Mouse (Mus musculus) liver, postnatal 0 days (tissue): ENCODE data around the gene Otud4. TPM values are rescaled to one million over a fixed set of nuclear protein-coding genes. Genes with fewer than 3 reads are reported as not detected.
A peak's percentile ranks its signal among the peaks of the same experiment; 100 is the strongest.

Experiments used
- ATAC-seq: fragments of 200-750 bp; cut with Nextera tagmentation; 2 replicates; pipeline ENCODE4 v1.8.0; 2017; ENCODE audit warnings: mild to moderate bottlenecking, moderate library complexity
- DNase-seq: peaks from one replicate; pipeline ENCODE4 v3.0.0-alpha.2; 2016
- H3K27ac ChIP-seq: fragments of 300-500 bp; sonication (generic); 2 replicates; pipeline ENCODE4 v1.5.1; 2014; ENCODE audit warnings: antibody characterized with exemption, moderate library complexity, mild to moderate bottlenecking, low read depth
- H3K27me3 ChIP-seq: fragments of 300-500 bp; sonication (generic); 2 replicates; pipeline ENCODE4 v1.6.1; 2014; ENCODE audit warnings: low read length, control low read depth, mixed read lengths; ENCODE audit not compliant: insufficient read depth
- H3K36me3 ChIP-seq: fragments of 300-500 bp; sonication (generic); replicated peaks from 2 replicates; pipeline ENCODE4 v1.6.1; 2014; ENCODE audit warnings: mild to moderate bottlenecking, control low read depth, low read length, moderate library complexity, mixed read lengths; ENCODE audit not compliant: insufficient read depth
- H3K4me1 ChIP-seq: fragments of 300-500 bp; sonication (generic); 2 replicates; pipeline ENCODE4 v1.6.1; 2014; ENCODE audit warnings: antibody characterized with exemption, mild to moderate bottlenecking, control low read depth; ENCODE audit not compliant: insufficient read depth
- H3K4me2 ChIP-seq: fragments of 300-500 bp; sonication (generic); 2 replicates; pipeline ENCODE4 v1.6.1; 2014; ENCODE audit warnings: low read depth, mild to moderate bottlenecking, low read length, moderate library complexity, mixed read lengths
- H3K4me3 ChIP-seq: fragments of 300-500 bp; sonication (generic); 2 replicates; pipeline ENCODE4 v1.5.1; 2014; ENCODE audit warnings: low read depth, low read length
- H3K9ac ChIP-seq: fragments of 300-500 bp; sonication (generic); replicated peaks from 2 replicates; pipeline ENCODE4 v1.6.1; 2014; ENCODE audit warnings: mild to moderate bottlenecking, moderate library complexity
- H3K9me3 ChIP-seq: fragments of 300-500 bp; sonication (generic); 2 replicates; pipeline ENCODE4 v1.6.1; 2016; ENCODE audit warnings: mild to moderate bottlenecking, control low read depth, low read length, mixed read lengths
- CTCF ChIP-seq: sonication (generic); IDR thresholded peaks from 2 replicates; pipeline ENCODE4 v1.5.1; 2016; ENCODE audit warnings: antibody characterized with exemption, low read depth
- EP300 ChIP-seq: IDR thresholded peaks from 2 replicates; pipeline ENCODE4 v1.6.1; 2016; ENCODE audit warnings: antibody characterized with exemption, low read depth, mild to moderate bottlenecking
- WGBS: fragments of 180-500 bp; shearing (Covaris S2); extraction: QIAGEN DNeasy Blood & Tissue Kit; methylation state at CpG from one replicate; pipeline ENCODE4 v1.1.7; 2014; ENCODE audit not compliant: insufficient replicate concordance; 5-methylcytosine and 5-hydroxymethylcytosine counted together
- polyA plus RNA-seq: library from polyadenylated mRNA; unstranded; fragments of >200 nt; fragmentation: Nextera tagmentation; extraction: Ambion mirVana; gene quantifications from 2 replicates; pipeline ENCODE4 v1.2.1, GENCODE M21; 2015

The Otud4 gene
- polyA plus RNA-seq, 1 experiment from 2014 or later, result 5.1 TPM

- H3K9me3 ChIP-seq, result no peaks in the 10 kb centered on the region
- H3K4me2 ChIP-seq, result peak overlapping the region; percentile 82
- peaks cover 8% of the 10 kb centered on the region for H3K36me3 ChIP-seq
- H3K27ac ChIP-seq, result no peak overlapping the region
- H3K27me3 ChIP-seq, result no peaks in the 10 kb centered on the region
- no peak for TF ChIP-seq EP300
- TF ChIP-seq CTCF, result no peak
- WGBS, result 45% methylated on average over 6 of the region's 6 CpGs
- ATAC-seq (no peak), DNase-seq (no peak)
- H3K4me3 ChIP-seq, result no peak overlapping the region
- H3K4me1 ChIP-seq, result peaks cover 8% of the 10 kb centered on the region
- H3K9ac ChIP-seq, result no peak overlapping the region
Observed at GRCm38 (mm10) chr8:79712676-79713075, 73.3 kb downstream of the Otud4 start.

GRCm38 (mm10) chr8:79721537-79721936 lies 82.1 kb downstream of the Otud4 start:
- Histone ChIP-seq H3K9ac (no peak overlapping the region), H3K27ac (no peak overlapping the region), H3K36me3 (peaks cover 24% of the 10 kb centered on the region), H3K4me3 (no peak overlapping the region), H3K4me1 (no peaks in the 10 kb centered on the region), H3K9me3 (no peaks in the 10 kb centered on the region), H3K27me3 (no peaks in the 10 kb centered on the region), H3K4me2 (no peak overlapping the region)
- TF ChIP-seq EP300, result no peak
- TF ChIP-seq CTCF, result no peak
- no peak for DNase-seq
- ATAC-seq, result no peak

- no peak for ATAC-seq
- peaks cover 20% of the 10 kb centered on the region for H3K36me3 ChIP-seq
- no peaks in the 10 kb centered on the region for H3K27me3 ChIP-seq
- no peak overlapping the region for H3K4me3 ChIP-seq
- no peak overlapping the region for H3K4me2 ChIP-seq
- no peak overlapping the region for H3K27ac ChIP-seq
- no peaks in the 10 kb centered on the region for H3K9me3 ChIP-seq
- TF ChIP-seq EP300, result no peak
- no peak overlapping the region for H3K9ac ChIP-seq
- no peaks in the 10 kb centered on the region for H3K4me1 ChIP-seq
- DNase-seq, result no peak
Observed at GRCm38 (mm10) chr8:79723308-79723707, 83.9 kb downstream of the Otud4 start.

- Histone ChIP-seq H3K27ac (no peak overlapping the region), H3K4me1 (no peaks in the 10 kb centered on the region), H3K4me3 (no peak overlapping the region), H3K36me3 (peaks cover 22% of the 10 kb centered on the region), H3K4me2 (no peak overlapping the region), H3K27me3 (no peaks in the 10 kb centered on the region), H3K9me3 (no peaks in the 10 kb centered on the region), H3K9ac (no peak overlapping the region)
- DNase-seq (no peak), ATAC-seq (no peak)
- TF ChIP-seq CTCF, result no peak
- TF ChIP-seq EP300, result no peak
- WGBS, result 51% methylated on average over 3 of the region's 3 CpGs
Observed at GRCm38 (mm10) chr8:79724589-79724988, 85.2 kb downstream of the Otud4 start.

Other genes with a start within 250 kb of the Otud4 start
- gene Smad1, start 240.1 kb upstream of the Otud4 start, polyA plus RNA-seq, result 8.0 and 9.6 TPM in 2 replicates
- 25.6 and 29.6 TPM in 2 replicates for gene Abce1, start 72.1 kb downstream of the Otud4 start, polyA plus RNA-seq
- 14.1 and 14.5 TPM in 2 replicates for gene Anapc10, start 72.2 kb downstream of the Otud4 start, polyA plus RNA-seq